Mouse (Mus musculus) hindbrain, embryonic 15.5 days (tissue): Measurements from ENCODE around the gene Arhgef6. TPM values are rescaled to one million over a fixed set of nuclear protein-coding genes. Genes with fewer than 3 reads are reported as not detected.

Experiments used
- polyA plus RNA-seq: library from polyadenylated mRNA; unstranded; fragments of >200 nt; fragmentation: Nextera tagmentation; extraction: Ambion mirVana; gene quantifications from 2 replicates; pipeline ENCODE4 v1.2.1, GENCODE M21; 2015

Gene Arhgef6
- polyA plus RNA-seq, 1 experiment from 2014 or later: 5.1 TPM

Other genes starting within 250 kb of the Arhgef6 start
- gene Cd40lg, start 126.6 kb downstream of the Arhgef6 start, polyA plus RNA-seq: not detected in 2 replicates
- gene Rbmx, start 54.3 kb upstream of the Arhgef6 start, polyA plus RNA-seq: 150 and 153 TPM in 2 replicates
- not detected in 2 replicates for gene Gm364, start 70.4 kb upstream of the Arhgef6 start, polyA plus RNA-seq
- gene Gpr101, start 165.0 kb upstream of the Arhgef6 start, polyA plus RNA-seq: 0.63 and 0.71 TPM in 2 replicates